Mouse (Mus musculus): Measurements from ENCODE around the gene Ssx2ip.
A peak's percentile ranks its signal among the peaks of the same experiment; 100 is the strongest.
"Not testable (repeated sequence)": the region's sequence is repeated elsewhere in the genome, so short reads cannot be mapped to it uniquely, and the experiment has no call there.

Gene Ssx2ip

DNA sequence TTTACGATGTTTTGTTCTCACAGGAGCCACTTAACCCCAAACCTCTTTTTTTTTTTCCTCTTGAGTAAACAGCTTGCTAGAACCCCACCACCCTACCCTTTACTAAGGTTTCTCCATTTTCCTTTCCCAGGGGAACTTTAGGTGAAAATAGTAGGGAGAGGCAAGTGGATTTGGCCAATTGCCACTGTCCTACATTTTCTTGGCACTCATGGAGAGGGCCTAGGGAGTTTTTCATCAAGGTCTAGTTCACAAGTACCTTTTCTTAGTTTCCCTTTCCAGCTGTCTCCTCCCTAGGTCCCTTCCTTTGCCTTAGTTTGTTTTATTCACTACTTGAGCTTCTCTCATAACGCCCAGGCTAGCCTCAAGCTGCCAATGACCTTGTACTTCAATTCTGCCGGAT is 672 bp upstream of the Ssx2ip start:
- DNase-seq (ENCODE audit: low read depth): no peak

DNA sequence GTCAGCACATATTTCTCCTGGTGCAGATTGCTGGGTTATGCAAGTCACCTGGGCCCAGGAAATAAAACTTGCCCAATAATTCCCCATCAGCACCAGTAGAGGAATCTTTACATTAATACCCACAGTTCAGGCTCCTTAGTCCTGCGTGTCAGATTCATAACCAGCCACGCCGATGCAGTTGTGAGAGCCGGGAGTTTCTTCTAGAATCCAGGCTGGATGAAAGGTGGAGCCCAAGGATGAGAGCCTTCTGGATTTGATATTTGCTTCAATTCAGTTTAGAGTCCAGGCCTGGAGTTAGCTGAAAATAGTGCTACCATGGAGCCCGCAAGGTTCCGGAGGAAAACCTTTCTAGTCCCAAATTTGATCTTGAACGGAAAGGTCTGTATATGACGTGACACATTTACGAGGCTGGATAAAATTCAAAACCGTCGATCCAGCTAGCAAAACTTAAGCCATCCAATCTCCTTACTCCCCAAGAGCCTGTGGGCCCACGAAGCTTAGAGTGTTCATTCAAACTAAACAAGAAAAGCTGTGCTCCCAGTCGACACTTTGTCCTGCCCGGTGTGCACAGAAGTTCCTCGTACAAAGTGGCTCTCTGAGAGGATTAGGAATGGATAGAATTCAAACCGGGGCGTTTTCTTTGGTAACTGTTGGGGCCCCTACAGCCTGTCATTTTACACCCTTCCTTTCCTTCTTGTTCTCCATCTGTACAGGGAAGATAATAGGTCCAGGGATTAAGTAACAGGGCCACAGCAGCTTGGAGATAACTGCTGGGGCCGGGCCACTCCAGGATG is 968 bp downstream of the Ssx2ip start:
- no peak for DNase-seq (ENCODE audit: low read depth)

DNA sequence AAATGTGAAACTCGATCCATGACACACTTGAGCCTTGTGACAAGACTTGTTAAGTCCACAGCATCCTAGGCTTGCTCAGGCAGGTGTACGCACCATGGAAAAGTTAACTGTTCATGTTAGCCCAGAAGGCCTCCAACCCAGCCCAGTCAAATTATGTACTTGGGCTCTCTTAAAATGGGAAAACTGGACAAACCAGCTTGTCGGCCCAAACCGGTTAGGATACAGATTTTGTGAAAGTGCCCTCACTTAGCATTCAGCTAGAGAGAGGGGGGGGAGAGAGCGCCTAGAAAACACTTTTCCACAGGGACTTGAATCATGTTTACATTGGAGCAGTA is 1.5 kb downstream of the Ssx2ip start:
- DNase-seq (ENCODE audit: low read depth): no peak

DNA sequence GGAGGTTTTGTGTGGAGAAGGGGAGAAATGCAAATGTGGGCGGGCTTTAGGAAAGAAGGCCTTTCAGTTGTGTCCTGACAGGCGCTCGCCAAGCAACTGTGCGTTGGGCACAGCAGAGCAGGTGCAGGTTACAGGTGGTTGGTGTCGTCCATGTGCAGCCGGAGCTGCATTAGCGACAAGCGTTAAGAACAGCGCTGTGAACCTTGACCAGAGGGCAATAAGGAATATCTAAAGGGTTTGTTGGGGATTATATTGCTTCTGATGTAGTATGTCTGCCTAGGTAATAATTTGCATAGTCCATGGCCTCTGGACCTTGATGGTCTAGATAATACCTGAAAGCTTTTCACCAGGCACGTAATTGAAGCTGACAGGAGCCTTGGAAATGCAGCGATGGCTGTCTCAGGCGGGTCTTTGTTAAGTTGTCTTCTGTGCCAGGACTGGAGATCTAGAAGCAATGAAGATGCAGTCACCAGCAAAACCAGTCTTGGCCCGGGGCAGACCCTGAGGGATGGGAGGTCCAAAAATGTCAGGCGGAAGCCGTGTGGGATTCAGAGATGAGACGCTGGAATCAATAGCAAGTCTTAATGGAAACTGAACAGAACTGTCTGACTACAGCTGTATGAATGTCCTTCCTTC is 2.8 kb downstream of the Ssx2ip start:
- no peak for DNase-seq (ENCODE audit: low read depth)

DNA sequence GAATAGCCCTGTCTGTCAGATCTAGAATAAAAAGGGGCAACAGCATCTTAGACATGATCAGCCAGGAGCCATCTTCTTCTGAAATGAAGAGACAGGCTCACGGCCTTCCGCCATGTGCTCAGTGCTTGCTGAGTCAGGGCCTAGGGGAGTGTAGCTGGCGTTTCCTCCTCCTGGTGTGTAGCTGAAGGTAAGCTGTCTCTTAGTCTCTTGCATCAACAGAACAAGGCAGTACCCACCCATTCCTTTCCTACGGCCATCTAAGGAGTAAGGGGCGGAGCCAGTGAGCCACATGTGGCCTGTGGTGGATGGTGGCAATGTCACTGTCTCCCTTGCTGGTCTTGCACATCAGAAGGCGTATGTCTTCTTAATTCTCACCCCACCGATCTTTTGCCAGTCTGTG is 5.7 kb downstream of the Ssx2ip start:
- no peak for DNase-seq (ENCODE audit: low read depth)

DNA sequence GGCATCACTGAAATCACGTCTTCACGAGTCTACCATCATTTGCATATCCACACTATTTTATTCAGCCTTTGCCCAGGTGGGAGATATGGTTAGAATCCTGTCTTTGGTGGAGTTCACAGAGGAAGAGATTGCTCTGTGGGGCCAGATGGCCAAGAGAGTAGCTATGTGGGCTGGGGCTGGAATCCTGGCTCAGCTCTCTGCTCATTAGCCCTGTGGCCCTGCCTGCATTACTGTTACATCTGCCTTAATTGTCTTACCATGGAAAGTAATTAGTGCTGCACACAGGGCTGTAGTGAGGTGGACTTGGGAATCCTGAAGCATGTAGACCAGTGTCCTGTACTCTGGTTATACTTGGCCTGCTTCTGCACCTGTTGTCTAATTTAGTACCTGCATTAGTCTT is 7.6 kb downstream of the Ssx2ip start:
- DNase-seq (ENCODE audit: low read depth): no peak

DNA sequence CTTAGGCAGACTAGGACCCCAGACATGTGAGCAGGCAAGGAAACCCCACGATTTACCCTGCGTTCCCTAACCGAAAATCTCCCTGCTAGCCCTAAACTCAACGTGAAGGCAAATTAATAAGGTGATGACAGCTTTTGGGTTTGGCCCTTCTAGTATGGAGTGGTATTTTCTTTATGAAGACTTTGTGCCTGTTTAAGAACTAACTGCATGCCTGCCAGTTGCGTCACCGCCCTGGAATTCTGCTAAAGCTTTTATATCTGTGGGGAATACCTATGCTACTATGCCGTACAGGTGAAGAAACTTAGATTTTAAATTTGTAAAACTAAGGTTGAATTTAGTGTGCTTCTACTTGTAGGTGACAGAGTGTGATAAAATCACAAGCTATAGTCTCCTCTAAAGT is 8.0 kb downstream of the Ssx2ip start:
- peak; percentile 65 for DNase-seq (ENCODE audit: low read depth)

DNA sequence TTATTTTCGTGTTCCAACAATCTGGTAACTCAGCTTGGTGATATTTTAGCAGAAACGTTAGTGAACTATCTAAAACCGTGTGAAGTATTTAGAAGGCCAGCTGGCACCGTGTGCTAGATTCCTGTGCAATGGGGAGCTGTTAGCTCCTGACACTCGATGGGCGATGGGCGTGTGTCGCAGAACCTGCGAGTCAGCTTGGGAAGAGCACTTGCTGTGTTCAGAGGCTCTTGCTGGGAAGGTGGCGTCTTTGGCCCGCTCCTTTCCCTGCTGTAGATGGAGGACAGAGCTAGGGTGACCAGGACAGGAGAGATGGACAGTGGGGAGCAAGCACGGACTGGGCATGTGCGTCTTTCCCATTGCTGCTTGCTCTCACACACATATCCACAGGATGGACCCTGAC is 8.6 kb downstream of the Ssx2ip start:
- DNase-seq (ENCODE audit: low read depth): peak; percentile 33

DNA sequence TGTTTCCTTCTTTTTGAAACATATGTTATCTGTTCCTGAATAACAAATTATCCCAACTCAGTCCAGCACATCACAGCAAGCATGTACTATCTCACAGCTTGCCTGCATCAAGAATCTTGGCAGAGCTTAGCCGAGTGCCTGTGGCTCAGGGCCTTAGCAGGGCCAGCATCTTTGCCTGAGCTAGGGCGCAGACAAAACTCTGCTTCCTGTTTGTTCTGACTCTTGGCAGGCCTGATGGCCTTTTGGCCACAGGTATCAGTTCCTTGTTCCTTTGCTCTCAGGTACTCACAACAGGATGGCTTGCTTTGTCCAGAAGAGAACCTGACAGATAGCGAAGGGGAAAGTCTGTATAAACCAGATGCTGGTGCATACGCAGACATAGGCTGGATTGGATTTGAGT is 9.6 kb downstream of the Ssx2ip start:
- DNase-seq (ENCODE audit: low read depth): peak; percentile 11

DNA sequence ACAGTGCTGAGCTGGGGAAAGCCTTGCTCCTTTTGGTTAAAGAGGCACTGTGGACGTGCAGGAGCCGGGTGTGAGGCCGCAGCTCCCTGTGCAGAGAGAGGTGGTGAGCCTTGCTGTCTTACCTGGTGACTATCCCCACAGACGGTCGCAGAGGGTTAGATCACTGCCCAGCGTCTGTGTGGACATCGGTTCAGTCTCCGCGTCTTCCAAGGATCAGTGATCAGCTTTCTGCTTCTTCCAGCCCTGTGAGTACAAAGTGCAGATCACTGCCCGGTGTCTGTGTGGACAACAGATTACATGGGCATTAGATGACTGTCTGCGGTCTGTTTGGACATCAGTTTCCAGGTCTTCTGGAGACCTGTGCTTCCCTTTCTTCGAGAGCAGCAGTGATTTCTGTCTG is 10.1 kb downstream of the Ssx2ip start:
- DNase-seq (ENCODE audit: low read depth): no peak

DNA sequence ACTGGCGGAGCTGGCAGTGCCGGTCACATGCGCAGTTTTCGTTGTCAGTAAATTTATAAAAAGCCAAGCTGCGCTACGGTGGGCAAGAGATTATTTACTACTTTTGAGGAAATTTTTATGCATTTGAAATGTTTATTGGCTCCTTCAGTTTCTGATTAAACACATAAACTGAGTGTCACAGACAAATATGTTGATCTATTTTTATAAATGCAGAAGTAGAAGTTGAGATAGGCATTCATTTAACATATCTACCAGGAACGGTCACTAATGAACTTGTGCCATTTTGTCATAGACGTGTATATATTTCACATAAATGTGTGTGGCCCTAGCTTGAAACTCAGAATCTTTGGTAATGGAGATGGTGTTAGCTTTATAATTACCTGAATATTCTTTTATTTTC is 13.4 kb downstream of the Ssx2ip start:
- no peak for DNase-seq (ENCODE audit: low read depth)

DNA sequence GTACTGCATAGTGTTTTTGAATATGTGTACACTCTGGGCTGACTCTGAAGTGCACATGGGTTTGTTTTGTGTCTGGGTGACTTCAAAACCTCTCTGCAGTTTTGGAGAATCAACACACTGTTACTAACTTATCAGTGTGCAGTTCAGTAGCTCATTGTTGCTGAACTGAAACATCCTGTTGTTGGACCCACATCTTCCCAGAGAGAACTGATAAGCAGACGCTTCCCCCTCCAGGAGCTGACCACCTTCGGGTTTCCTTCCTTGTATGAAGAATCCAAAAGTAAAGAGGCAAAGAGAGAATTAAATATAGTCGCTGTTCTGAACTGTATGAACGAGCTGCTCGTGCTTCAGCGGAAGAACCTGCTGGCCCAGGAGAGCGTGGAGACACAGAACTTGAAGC is 14.5 kb downstream of the Ssx2ip start:
- DNase-seq (ENCODE audit: low read depth): no peak

DNA sequence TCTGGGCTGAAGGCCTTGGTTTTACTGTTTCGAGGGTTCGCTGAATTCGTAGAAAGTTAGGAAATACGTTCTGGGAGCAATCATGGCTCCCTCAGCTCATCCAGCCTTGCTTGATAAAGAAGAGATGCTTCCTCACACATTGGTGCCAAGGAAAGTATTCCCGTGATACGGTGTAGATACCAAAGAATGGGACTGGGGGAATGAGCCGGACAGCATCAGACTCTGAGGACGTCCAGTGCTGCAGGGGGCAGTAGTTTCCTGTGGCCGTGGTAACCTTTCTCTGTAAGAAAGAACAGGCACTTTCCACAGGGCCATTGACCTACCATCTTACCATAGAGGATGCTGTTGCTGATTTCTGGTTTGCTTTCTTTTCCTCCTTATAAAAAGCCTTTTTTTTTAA is 15.1 kb downstream of the Ssx2ip start:
- no peak for DNase-seq (ENCODE audit: low read depth)

DNA sequence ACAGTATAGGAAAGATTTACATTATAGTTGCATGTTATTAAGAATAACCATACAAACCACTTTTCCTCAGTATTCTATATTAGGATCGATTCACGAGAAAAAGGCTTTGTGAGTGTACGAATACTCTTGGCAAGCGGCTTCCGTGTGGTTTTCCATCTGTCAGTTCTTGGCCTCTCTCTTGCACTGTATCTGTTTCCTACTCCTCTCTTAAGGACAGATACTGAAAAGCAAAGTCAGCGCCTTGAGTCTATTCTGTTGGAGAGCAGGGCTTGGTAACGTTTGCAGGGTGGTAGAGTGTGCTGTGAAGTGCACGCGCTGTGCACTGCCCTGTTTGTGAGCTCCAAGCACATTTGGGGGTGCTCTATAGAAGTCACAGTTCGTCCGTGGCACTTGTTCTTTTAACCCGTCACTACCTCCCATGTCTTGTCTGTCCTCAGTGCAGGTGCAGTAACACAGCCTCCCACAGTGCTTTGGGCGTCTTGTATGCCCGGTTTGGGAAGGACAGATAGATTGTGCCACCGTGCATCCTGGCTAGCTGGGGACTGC is 15.6 kb downstream of the Ssx2ip start:
- no peak for DNase-seq (ENCODE audit: low read depth)

DNA sequence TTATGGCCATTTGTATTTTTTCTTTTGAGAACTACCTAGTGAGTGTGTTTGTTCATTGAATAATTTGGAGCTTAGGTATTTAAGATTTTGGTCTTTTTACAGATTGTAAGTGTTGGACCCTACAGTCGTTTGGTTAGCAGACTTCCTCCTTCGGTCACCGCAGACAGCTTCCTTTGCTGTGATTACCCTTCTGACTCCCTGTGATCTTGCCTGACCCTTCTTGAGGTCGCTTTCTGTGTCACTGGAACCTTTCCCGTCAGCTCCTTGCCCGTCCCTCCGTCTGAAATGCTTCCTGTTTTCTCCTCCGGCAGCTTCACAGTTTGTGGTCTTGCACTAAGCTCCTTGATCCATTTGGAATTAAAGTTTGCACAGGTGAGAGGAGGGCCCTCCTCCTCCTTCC is 17.3 kb downstream of the Ssx2ip start:
- DNase-seq (ENCODE audit: low read depth): no peak

DNA sequence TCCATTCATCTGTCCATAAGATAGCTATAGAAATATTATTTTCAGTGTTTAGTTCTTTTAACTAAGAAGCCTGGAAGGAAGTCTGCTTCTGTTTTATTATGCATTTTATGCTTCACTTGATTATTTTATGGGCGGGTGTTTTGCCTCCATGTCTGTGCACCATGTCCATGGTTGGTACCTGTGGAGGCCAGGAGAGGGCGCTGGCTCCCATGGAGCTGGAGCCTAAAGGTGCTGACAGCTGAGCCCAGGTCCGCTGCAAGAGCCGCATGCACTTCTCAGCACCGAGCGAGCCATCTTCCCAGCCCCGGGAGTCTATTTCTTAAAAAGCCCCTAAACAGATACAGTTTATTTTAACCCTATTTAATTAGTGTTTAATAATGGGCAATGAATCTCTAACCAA is 19.3 kb downstream of the Ssx2ip start:
- peak; percentile 14 for DNase-seq (ENCODE audit: low read depth)

DNA sequence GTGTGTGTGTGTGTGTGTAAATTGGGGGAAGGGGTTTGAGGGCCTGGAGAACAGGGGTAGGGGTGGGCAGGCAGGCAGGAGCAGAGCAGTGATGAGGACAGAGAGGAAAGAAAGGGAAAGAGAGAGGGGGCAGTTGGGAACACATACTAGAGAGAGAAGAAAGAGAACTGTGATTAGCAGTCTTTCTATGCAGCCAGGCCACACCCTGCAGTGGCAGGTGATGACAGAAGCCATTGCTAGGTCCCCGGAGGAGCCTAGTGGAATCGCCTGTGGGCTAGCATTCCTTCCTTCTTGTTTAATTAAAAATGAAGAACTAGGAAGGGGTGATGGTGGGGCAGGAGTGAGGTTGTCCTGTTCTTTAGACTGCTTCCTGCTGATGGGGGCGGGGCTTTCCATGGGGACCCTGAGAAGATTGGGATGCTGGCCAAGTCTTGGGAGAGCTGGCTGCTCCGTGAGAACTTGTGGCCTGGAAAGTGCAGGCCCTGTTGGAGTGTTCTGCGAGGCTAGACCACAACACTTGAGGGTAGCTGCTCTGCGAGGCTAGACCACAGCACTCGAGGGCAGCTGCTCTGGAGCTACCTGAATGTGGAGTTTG is 20.0 kb downstream of the Ssx2ip start:
- DNase-seq (ENCODE audit: low read depth): no peak

DNA sequence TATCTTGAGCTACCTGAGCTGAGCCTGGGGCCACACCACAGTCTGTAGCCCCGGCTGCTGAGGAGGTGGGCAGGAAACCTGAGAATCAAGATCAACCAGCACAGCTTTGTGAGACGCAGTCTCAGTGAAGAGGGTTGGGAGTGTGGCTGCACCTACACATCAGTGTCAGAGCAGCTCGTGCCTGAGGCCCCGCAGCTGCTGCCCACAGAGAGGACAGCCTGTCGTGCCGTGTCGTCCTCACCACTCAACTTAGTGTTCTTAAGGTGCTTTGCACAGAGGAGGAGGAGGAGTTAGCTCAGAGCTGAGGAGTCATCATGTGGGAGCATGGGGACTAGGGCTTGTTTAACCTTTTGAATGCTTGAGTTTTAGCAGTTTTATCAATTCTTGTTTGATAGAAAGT is 21.5 kb downstream of the Ssx2ip start:
- DNase-seq (ENCODE audit: low read depth): no peak

DNA sequence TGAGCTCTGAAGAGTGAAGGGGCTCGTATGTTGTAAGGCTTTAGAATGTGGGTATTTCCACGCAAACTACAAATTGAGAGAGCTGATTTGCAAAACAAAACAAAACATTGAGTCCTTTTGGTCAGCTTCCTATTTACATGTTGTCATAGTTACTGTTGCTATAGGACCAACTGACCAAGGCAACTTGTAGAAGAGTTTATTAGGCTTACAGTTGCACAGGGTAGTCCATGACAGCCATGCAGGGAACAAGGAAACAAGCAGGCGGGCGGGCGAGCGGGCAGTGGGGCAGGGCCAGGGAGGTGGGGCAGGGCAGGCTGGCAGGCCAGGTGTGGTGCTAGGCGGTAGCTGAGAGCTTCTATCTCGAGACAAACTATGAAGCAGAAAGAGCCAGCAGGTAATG is 22.0 kb downstream of the Ssx2ip start:
- DNase-seq (ENCODE audit: low read depth): no peak

DNA sequence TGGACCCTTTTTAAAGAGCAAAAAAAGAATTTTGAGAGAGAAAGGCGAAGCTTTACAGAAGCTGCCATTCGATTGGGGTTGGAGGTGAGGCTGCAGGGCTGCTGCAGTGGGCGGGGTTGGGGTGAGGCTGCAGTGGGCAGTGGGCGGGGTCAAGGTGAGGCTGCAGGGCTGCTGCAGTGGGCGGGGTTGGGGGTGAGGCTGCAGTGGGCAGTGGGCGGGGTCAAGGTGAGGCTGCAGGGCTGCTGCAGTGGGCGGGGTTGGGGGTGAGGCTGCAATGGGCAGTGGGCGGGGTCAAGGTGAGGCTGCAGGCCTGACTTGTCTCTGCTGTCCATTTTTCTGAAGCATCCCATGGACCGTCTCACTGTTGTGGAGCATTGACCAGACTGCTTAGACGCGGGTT is 28.6 kb downstream of the Ssx2ip start:
- not testable (repeated sequence) for DNase-seq (ENCODE audit: low read depth)

DNA sequence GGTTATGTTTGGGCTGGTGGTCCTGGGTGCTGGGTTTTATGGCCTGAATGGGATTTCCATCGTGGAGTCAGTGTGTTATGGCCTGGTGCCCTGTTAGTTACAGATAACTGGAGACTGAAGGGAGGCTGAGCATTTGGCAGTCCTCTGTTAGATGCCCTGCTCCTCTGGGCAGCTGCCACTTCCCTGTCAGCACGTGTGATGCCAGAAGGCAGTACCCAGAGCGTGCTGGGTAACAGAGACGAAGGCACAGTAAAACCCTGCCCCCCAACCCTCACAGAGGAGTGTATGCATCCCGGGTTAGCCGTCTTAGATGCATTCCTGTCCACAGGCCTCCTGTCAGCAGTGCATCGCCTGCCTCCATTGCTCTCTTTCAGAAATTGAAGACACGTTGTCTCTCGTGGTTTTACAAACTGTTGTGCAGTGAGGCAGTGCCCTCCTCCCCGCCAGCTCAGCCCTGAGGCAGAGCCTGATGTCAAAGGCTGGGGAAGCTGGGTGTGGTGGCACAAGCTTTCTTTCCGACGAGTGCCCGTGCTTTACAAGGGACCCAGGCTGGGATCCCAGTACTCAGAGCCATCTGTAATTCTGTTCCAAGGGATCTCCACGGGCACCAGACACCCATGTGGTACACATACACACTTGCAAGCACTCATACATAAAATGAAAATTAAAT is 29.4 kb downstream of the Ssx2ip start:
- no peak for DNase-seq (ENCODE audit: low read depth)

DNA sequence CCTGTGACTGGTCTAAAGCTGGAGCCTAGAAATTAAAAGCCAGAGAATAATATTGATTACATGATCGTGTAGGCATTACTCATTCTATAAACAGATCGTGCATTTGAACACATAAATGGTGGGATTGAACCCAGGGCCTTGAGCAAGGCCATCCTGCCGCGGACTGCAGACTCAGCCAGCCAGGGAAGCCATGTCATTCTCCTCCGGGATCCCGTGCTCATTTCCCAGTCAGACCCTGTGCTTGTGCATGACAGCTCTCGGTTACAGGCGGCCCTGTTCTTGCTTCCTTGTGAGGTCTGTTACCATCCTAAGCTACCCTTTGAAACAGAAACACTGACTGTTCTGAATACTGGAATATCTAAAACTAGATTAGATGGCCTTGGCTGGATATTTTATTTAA is 30.2 kb downstream of the Ssx2ip start:
- DNase-seq (ENCODE audit: low read depth): no peak

DNA sequence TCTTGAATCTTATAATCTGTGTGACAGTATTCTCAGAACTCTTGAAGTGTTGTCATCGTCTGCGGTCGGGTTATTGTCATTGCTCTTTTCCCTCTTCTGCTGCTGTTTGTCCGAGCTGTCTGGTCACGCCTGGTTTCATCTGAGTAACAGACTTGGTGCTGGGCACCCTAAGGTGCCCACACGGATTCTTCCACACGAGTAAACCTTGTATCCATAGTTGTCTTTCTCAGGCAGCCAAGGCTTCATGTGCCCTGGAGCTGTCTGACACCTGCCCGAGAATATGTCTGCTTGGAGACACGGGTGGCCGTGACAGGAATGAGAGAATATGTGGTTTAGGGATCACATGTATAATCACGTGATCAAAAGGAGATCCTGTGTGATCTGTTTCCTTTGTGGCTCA is 31.1 kb downstream of the Ssx2ip start:
- no peak for DNase-seq (ENCODE audit: low read depth)

Measured in NIH3T3 (cell line).